Mouse (Mus musculus) heart, adult 11 months (tissue): ENCODE results near the gene Gm20388.

Experiments used
- DNase-seq: peaks from one replicate; pipeline ENCODE4 v3.0.0; 2022

Gene Gm20388

DNA sequence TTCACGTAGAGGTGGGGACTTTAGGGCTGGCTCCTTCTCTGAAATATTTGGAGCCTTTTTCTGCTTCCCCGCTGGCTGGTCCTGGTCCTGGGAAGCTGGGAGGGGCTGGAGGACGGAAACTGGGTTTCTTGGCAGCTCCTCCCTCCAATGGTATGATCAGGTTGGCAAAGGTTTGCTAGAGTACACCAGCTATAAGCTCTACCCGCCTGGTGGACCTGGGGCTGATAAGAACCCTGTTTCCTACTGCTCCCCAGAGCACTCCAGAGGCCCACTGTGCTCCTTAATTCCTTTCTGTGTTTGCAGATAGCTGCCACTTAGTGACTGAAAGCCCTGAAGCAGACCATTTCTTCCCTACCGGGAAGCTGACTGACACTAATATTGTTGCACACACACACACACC is 3765.0 kb downstream of the Gm20388 start:
- no peak for DNase-seq

DNA sequence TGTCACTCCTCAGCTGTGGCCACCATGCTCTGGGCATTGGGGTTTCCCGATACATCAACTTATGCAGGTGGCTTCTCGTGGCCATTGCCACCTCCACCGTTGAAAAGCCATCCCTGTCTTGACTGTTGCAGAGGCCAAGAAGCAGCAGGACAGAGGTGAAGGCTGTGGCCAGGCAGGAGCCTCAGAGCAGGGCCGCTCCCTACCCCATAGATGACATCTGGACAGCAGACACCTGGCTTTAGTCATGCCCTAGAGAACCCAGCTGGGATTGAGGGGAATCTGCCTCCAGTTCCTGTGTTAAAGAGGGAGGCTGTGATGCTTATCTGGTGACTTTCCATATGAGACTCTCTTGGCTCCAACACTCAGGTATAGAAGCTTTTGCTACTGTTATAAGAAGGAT is 3767.7 kb downstream of the Gm20388 start:
- DNase-seq = peak; percentile 74

DNA sequence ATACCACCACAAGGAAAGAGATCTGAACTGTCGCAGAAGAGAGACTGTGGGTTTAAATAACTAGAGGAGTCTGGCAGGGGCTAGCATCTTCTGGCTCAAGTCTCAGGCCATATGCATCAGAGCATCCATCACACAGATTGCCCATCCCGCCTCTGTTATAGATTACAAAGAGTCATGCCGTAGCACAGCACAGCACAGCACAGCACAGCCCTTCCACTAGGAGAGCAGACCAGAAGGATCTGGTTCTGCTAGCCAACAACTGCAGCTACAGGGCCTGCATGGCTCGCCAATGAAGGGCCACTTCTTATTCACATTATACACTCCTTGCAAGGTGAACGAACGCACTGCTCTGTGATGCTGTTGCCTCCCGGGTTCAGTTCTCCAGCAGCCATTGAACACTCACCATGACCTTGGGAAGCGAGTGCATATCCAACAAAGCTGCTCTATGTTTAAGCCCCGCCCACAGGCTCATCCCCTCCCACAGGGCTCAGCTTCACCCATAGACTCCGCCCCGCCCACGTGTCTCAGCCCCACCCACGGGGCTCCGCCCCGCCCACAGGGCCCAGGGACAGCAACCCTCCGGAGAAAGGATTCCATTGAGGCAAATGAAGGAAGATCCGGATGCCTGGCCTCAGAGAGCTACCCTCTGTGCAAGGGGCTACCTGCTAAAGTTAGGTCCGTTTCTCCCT is 3771.6 kb downstream of the Gm20388 start:
- DNase-seq = peak; percentile 76

DNA sequence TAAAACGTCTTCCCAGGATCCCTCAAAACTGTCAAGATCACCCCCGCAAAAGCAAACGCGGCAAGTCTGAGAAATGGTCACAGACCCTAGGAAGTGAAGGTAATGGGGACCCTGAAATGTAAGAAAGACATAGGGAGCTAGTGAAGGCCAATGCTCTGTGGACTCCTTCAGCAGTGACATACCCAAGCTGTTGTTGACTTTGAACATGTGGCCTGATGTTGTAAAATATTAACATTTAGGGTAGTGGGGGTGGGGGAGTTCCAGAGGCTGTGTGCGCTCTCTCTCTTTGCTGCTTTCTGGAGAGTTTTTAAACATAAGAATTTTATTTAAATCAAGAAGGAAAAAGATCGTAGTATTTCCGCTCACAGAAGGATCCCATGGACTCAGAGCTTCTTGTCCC is 3772.7 kb downstream of the Gm20388 start:
- peak; percentile 63 for DNase-seq

DNA sequence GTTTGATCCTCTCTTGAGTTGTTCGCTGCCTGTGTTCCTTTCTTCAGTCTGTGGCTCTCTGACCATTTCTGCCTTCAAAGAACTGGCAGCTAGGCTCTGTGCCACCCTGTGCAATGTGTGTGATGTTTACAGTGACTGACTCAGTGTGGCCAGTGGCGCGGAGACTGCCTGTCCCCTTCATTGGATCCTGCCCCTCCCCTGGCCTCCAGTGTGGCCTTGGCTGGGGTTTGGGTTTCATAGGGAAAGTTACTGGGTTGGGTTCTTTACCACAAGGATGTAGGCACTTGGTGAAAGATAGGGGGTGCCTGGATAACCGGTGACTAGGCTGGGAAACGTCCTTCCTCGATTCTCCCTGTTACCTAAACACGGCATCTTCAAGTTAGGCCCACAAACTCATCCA is 3774.2 kb downstream of the Gm20388 start:
- DNase-seq = peak; percentile 68

DNA sequence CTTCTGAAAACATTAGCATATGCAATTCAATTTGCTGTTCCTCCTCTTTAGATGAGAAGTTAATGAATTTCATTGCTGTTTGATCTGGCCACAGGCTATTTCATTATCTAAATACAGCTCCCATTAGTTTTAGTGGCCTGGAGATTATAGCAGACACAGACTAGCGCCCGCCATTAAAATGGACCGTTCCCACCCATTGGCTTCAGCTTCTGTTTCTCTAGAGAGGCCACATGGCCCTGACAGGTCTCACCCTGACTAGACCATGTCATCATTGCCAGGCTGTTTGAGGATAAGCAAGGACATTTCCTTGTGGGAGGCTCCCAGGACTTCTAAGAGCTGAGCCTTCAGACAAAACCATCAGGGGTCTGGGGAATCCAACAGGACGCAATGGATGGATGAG is 3774.8 kb downstream of the Gm20388 start:
- DNase-seq = no peak

DNA sequence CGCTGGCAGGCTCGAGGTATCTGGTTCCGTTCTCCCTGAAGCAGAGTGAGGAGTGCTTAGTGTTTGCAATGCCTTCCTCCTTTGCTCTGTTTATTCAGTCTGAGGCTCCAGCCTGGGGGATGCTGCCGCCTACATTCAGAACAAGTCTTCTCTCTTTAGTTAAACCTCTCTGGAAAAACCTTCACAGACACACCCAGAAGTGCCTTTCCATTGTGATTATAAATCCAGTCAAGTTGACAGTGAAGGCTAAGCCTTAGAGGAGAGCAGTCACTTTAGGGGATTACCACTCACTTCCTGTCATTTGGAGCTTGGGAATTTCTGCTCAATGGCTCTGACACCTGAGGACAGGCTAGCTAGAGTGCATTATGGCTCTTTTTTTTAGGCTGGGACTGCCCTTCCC is 3777.2 kb downstream of the Gm20388 start:
- DNase-seq = no peak

DNA sequence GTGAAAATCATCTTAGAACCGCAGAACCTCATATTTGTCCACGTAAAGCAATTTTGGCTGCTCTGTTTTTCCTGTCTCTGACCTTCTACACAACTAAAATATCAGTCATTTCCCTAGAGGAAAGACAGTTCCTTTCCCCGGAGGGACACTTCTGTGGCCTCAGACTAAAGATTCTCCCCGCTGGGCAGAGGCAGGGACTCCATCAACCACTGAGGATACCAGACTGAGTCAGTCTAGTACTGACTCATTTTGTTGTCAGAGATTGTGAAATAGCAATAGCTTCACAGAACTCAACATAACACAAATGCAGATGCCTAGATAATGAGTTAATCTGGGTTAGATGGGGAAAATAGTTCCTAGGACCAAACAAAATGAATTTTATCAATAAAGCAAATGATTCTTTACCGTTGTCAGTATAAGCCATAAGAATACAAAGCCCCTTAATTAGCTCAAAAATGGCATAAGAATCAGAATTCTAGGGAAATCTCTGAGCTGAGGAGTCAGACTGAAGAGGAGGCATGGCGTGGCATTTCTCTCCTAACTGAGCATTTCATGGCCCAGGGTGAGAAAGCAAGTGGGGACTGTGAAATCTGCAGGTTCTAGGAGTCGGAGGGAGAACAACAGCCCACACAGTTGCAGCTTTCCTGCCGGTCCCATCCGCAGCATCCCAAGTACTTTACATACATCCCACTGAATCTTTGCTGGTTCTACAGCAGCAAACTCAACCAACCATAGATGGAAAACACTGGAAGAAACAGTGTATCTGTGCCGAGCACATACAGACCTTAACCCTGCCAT is 3781.7 kb downstream of the Gm20388 start:
- DNase-seq = no peak

DNA sequence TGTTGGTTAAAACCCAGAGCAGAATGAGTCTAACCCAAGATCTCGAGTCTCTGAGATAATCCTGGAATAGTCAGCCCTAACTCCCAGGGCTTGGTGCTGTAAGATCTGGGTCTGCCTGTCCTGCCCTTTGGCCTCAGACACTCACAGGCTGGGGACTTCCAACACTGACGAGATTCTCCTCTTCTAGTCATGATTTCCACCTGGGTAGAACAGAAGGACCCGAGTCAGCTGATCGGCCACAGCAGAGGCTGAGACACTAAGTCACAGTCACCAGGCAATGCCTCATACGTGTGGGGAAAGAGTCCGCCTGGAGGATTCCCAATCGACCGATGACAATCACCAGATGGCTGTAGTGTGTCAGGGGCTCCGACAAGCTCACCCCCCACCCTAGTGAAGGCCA is 3785.5 kb downstream of the Gm20388 start:
- no peak for DNase-seq

DNA sequence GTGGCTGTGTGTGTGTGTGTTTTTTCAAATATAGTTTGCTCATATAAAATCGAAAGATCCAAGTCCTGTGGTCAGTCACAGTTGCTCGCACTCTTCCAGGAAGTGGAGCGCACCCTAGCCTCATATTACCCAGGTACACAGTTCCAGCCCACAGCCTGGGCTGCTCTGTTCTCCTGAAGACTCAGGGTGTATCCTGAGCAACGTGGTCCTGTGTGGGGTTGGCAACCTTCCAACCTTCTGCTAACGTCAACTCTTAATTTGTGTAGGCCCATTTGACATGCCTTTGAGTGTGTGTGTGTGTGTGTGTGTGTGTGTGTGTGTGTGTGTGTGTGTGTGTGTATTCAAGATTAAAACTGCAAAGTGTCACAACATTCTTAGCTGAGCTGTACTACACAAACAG is 3786.7 kb downstream of the Gm20388 start:
- DNase-seq = no peak

DNA sequence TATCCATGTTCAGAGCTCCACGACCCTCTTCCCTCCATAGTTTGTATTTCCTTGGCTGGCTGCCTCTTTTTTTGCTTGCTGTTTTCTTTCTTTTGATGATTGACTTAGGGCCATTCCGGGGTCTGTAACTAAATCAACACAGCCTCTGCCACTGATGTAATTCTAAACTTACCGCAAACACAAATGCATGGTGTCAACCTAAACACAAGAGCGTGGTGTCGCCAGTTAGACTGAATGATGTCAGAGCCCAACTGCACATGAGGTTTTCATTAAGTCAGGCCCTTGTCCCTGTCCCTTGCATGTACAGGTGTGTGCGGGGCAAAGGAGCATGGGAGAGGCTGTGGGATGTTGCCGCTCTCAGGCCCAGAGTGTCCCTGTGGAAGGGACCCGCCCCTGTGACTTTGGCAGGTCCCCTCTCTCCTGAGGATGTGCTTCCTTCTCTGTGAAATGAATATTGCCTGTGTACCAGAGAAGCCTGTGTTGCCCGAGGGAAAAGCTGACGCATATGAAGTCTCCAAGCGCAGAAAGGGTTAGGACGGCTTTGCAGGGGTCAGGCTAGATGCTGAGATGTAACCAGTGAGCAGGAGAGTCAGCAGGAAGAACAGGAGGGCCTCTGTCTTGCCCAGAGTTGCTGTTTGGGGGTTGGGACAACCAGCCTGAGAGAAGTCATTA is 3789.9 kb downstream of the Gm20388 start:
- peak; percentile 92 for DNase-seq

DNA sequence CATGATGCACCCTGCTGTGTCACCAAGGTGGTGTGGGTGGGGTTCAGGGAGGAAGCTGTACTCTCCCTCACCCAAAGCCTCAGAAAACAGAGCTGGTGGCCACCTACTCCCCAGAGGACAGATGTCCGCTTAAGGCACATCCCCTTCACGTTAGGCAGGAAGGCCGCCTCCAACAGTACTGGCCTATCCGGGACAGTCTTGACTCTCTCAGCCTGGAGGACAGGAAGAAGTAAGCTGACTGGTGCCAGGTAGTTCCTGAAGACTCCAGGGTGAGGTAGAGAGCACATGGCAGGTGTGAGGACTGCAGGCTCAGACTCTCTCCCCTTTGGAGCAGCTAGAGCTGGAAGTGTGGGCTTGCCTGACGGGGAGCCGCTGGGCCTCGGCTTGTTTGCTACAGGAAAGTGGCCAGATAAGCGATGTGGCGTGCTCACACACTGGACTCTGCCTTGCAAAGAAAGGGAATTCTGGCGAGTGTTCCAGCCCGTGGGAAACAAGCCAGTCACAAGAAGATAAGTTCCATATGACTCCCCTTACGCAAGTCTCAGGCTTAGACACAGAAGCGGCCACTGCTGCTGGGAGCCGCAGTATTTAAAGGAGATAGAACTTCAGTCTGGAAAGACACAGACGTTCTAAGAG is 3791.4 kb downstream of the Gm20388 start:
- DNase-seq = peak; percentile 97

DNA sequence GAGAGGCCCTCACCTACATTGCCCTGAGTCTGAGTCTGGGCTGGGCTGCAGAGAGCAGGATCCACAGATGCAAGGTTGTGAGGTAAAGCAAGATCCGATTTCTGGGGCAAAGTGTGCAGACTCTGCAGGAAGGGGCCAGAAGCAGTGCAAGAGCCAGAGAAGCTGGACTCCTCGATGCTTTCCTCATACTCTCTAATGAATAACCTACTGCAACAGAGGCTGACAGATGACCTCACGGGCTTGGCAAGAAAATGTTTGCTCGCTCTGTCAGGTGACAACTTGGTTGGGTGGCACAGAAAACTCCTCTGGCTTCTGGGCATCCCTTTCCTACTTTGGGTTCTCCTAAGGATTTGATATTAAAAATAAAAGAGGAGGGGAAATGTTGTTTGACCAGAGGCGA is 3794.7 kb downstream of the Gm20388 start:
- DNase-seq = peak; percentile 87

DNA sequence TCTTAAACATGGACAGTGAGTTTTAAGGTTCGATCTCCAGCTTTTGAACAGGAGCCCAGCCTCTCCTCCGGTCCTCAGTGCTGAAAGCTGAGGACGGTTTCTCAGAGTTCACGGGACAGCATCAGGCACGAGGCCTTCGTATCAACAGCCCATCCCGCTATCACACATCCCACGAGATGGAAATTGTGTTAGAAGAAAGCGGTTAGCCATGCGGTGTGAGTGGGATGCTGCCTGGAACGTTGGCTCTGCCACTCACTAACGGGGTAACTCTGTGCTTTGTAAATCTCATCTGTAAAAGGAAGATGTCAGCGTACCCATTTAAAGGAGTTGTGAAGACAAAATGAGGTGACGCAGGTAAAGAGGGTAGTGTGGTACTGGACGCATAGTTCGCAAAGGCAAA is 3796.5 kb downstream of the Gm20388 start:
- no peak for DNase-seq

DNA sequence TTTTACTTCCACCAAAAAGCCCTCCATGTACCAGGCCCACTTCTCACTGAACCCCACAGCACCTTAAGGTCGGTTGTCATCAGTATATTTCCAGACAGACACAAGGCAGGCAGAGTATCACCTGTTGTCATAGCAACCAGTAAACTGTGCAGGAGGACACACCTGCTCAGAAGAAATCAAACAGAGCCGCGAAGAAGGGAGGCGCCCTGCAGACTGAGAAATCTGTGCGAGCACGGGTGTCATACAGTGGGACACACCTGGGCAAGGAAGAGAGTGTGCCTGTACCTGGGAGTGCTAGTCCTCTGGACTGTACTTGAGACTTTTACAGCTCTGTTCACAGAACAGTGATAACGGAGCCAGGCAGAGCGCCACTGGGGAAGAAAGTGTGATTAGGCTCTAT is 3798.1 kb downstream of the Gm20388 start:
- peak; percentile 78 for DNase-seq

DNA sequence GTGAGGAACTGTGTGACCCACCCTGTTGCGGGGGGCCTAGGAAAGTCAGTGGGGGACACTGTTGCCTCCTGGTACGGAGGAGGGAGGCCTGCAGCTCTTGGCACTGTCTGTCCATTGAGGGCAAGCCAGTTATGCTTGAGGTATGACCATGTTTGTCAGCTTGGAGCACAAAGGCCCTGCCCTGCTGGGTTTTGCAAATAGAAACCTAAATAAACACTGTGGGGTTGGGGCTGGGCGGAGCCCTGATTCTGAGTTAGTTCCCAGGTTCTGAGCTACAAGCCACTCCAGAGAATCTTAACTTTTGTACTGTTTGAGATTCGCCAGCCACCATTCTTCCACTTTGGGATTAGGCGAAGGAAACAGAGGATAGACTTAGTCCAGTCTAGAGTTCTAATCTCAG is 3799.7 kb downstream of the Gm20388 start:
- DNase-seq = no peak

DNA sequence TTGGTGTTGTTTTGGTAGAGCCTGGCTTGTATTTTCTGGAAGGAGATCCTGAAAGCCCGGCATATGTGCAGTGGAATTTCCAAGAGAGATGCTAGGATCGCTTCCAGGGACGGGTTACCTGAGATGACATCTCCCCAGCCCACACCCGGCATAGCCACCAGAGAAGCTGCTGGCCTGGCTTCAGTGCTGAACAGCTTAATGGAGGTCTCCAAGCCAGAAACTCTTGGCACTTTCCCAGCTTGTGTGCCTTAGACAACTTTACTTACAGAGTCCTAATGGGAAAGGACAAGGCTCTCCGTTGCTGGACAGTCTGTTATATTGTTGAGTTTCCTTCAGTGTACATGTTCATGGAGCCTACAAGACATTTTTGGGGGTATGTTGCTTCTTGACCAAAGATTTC is 3803.8 kb downstream of the Gm20388 start:
- no peak for DNase-seq

DNA sequence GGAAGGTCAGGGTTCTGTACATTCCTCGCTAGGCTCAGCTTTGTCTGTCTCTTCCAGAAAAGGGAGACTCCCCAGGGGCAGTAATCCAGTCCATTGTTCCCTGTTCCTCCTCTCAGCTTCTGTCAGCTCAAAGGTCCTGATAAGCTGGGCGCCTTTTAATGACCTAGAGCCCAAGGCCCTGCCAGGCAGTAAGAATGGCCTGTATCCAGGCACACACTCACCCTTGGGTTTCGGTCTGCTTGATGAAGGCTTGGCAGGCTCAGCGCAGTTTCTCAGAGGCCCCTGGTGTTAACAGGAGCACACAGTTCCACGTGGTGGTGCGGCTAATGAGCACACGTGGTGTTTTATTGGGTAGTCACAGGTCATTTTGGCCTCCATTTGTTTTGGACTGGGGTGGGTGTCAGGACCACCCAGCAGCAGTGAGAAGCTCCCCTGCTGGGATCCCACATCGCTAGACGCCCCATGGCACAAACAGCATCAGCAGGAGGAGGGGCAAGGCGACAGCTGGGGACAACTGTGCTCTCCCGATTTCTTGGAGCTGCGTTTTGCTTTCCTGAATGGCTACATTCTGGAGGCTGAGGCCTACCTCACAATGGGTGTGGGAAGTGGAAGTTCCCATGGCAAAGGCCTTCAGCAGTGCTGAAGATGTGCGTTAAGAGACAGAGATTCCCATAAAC is 3805.4 kb downstream of the Gm20388 start:
- DNase-seq = peak; percentile 96

DNA sequence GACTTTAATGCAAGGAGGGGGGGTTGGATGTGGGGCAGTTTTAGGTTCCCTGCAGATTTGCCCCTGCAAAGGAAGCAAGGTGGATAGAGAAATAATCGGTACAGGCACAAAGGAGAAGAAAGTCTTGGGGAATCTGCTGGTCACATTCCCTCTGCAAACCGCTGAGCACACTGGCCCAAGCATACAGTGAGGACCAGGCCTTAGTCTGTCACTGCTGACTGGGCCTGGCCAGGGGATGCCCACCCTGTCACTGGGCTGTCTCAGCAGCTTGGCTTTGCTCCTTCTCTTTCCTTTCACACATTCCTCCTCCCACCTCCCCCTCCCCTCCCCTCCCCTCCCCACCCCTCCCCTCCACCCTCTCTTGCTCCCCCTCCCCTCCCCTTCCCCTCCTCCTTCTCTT is 3806.5 kb downstream of the Gm20388 start:
- peak; percentile 85 for DNase-seq

DNA sequence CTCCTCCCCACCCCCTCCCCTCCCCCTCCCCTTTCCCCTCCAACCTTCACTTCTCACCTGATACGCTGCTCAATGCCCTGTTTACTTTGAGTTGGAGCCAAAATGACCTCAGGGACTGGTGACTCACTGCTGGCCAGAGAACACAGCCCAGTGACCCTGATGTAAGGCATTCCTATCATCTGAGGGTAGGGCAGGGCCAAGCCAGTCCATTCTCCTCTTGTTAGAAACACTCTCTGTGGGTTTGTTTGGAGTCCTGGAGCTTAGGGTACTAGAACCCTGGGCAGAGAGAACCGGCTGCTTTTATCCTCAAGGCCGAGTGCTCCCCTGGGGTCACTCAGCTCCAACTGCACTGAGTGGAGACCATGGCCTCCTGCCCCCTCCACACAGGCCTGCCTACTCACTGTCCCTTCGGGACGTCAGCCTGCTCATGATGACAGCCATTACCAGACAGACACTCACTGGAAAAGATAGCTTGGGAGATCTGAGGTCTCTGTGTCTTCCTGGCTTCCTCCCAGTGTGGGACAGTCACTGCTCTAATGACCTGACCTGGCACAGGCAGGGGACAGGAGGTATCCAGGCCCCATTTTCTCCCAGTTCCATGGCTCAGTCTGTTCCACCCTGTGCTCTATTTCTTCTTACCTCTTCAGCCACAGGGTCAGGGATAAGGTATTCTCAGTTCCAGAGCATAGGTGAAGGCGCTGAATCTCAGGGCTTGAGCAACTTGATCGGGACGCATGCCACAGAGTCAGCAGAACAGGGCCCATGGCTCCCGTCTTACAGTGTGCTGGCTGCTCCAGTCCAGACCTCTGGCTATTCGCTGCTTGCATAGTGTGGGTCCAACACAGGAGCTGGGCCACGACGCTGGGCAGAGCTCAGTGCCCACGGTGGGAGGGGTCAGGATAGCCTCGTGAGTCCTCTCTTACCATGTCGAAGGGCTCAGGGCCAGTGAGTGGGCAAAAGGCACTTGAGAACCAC is 3807.2 kb downstream of the Gm20388 start:
- DNase-seq = peak; percentile 98

DNA sequence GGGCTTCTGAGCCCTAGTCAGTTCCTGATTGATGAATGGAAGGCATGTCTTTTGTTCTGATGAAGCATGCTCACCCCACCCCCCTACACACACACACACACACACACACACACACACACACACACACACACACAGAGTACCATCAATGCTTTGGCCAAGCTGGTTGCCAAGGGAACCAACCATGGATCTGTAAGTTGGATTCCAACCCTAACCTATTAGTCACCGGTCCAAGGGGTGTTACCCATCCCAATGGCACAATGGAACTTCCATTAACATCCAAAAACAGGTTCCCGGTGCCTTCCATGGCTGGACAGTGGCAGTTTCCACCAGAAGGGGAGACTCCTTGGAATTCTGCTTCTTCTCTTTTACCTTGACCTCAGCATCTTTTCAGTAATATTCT is 3808.1 kb downstream of the Gm20388 start:
- peak; percentile 50 for DNase-seq

DNA sequence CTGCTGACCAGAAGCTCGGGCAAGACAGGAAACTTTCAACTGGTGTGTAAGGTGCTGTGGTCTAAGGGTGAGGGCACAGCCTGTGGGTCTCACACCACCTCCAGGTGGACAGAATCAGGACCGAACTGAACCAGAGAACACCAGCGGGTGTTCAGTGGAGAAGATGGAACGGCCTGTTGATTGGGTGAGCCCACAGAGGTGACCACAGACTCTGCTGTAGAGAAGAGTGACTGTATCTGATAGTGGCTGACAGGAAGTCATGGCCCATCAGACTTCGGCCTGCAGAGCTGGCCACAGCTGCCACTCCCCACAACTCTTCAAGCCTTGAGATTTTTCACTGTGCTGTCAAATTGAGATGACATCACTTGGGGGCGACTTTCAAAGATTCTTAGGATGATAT is 3808.6 kb downstream of the Gm20388 start:
- peak; percentile 78 for DNase-seq
